Mouse (Mus musculus): Measurements from ENCODE around the gene Igsf8.

Gene Igsf8

DNA sequence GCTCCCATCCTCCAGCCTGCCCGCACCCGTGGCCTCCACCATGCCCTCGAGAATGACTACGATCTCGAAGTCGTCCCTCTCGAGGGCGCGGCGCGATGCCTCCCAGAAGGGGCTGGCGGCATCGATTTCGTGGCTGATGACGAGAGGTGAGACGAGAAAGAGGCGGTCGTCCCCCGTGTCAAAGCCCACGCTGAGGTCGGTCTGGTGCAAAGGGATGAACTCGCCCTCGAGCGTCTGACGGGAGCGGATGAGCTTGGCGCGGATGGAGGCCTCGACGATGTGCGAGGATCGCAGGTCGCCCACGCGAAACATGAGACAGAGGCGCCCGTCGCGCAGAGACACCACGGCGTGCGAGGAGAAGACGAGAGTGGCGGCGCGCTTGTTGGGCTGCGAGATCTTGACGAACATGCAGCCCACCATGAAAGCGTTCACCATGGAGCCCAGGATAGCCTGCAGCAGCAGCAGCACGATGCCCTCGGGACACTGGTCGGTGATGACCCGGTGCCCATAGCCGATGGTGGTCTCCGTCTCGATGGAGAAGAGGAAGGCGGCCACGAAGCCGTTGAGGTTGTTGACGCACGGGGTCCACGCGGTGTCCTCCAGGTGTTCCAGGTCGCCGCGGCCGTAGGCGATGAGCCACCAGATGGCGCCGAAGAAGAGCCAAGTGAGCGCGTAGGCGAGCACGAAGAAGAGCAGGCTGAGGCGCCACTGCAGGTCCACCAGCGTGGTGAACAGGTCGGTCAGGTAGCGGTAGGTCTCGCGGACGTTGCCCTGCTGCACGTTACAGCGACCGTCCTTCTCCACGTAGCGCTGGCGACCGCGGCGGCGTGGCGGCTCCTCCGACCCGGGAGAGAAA, 64.5 kb downstream of the Igsf8 start:
- peak; percentile 83 to 87 for DNase-seq

DNA sequence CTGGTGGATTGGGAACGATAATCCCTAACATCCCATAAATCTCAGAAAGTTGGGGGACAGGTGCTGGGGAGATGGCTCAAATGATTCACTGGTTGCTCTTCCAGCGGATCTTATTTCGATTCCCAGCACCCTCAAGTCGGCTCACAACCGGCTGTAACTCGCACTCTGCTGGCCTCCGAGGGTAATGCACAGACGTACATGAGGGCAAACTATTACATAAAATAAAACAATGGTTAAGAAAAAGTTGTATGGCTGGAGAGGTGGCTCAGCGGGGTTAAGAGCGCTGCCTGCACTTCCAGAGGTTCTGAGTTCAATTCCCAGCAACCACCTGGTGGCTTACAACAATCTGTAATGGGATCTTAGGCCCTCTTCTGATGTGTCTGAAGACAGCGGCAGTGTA, 65.2 kb downstream of the Igsf8 start:
- no peak for DNase-seq

DNA sequence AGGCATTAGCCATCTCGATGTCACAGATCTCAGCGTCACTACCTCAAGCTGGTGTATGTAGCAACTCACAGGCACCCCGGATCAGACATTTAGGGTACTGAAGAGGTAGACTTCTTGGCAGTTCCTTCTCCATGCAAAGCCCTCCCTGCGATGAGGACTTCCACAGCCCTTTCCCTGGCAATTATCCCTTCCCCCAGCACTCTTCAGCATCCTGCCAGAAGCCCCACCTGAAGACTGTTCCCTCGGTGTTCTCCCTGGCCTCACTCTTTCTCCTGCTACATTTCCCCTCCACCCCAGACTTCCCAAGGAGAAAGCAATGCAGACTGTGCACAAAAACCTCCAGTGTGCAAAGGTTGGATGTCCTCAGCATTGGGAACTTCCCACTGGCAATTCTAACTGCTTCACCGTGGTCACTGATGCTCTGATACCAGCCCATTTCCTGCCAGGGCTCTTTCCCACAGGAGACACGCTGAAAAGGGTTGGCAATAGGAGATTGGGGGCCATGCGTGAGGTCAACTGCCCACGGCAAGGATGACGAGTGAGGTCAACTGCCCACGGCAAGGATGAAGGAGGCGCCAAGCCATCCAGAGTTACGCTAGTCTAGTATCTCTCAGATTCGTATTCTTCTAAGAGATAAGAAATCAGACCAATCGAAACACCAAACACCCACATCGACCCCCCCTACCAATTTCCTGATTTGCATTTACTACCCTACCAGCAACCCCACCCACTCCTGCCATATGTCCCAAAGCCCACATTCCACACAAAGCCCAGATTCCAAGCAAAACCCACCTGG, 66.0 kb downstream of the Igsf8 start:
- DNase-seq, result no peak

DNA sequence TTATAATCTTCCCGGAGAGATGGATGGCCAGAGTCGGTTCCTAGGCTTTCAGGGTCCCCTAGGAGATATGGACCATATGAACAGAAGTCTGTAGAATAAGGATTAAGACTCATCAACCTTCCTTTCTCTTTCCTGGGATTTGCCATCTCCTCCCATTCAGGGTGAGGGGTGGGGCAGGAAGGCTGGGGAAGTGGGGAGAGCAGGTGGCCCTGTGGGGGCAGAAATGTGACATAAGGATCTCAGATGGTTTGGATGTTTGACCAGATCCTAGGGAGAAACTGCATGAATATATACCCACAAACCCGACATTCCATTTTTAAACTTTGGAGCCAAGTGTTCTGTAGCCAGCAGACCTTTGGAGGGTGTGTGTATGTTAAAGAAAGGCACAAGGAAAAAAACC, 66.6 kb downstream of the Igsf8 start:
- no peak for DNase-seq

DNA sequence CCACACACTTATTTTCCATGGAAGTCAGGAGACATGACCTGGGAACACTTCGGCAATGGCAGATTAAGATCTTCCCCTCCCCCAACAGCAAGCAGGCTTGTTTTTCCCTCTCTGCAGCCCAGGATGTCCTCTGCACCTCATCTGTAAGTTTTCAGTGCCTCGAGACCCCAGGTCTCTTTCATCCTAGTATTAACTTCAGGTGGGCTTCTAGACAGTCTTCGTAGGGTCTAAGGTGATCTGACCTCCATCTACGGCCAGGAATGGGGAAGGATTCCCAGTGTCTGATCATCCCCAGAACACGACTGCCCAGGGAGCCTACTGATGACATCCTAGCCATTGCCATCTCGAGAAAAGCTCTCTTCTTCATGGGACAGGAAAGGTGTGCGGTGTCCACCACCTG, 67.0 kb downstream of the Igsf8 start:
- no peak for DNase-seq

DNA sequence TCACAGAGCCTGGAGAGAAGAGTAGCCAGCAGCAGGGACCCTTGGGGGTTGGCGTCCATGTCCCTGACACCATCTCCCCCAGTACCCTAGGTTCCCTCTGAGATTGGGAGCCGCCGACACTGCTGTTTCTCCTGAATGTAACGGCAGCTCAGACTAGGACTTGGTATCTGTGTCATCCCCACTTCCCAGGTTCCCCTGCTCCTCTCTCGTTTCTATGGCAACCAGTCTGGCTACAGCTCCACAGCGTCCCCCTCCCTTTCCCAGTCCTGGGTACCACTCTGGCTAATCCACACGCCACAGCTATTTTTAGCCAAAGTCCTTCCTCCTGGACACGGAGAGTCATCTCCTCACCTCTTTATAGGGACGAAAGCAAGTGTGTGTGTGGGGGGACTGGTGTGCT, 67.7 kb downstream of the Igsf8 start, which contains the start of gene Kcnj9:
Gene Kcnj9 (minus strand): TSS at position 188 of the 400 bp plus-strand sequence.
- no peak for DNase-seq

DNA sequence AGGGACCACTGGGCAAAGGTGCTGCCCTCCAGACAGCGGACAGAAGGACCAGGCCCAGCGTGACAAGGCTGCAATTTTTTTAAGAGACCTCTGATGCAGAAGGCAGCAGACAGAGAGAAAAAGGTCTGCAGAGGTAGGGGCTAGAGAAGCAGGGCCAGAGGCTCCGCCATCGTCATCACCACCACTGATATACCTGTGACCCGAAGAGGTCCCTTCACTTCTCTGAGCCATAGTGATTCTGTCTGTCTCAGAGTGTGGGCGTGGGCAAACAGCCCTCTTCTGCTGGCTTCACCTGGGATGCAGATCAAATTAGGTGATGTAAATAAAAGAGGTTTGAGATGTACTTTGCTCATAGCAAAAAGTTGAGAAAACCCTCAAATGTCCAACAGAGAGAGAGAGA, 68.2 kb downstream of the Igsf8 start:
- DNase-seq, result no peak

DNA sequence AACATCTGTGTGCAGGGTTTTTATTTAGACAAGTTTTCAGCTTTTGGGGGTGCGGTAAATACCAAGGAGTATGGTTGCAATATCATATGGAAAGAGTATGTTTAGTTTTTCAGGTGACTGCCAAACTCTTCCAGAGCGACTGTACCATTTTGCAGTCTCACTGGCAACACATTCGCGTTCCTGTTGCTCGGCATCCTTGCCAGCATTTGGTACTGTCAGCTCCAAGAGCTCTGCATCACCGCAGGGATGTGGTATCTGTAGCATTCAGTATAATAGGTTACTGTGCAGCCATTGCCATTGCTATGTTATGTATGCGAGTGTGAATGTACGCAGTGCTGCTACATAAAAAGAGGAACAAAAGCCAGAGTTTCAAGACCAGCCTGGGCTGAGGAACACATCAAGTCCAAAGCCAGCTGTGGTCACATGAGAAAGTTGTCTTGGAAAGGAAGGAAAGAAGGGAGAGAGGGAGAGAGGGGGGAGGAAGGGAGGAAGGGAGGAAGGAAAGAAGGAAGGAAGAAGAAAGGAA, 70.0 kb downstream of the Igsf8 start:
- no peak for DNase-seq

DNA sequence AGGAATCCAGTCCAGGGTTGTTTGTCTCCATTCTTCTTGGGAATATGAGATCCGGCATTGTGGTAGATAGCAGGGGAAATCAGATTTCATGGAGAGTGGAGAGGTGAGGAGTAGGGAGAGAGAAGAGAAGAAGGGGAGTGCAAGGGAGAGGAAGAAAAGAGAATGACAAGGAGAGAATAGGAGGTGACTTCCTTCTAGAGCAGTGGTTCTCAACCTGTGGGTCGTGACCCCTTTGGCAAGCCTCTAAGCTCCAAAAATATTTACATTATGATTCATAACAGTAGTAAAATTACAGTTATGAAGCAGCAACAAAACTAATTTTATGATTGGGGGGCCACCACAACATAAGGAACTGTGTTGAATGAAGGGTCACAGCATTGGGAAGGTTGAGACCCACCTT, 71.5 kb downstream of the Igsf8 start:
- DNase-seq, result no peak

DNA sequence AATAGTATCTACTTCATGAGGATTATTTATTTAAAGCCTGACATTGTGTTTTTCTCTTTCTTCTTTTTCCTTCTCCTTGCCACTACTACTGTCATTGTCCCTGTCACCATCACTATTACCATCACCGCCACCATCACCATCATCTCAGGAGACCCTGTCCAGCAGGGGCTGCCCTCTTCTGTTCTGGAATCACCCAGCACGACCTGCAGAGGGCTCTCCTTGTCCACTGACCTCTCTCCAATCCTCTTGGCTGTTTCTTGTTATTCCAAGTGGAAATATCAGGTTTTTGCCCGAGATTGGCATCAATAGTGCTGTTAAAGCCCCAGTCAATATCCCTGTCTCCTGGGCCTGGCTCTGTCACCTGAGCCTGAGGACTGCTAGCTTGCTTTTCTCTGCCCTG, 72.1 kb downstream of the Igsf8 start:
- peak in 1 of 2 experiments; percentile 49 for DNase-seq

DNA sequence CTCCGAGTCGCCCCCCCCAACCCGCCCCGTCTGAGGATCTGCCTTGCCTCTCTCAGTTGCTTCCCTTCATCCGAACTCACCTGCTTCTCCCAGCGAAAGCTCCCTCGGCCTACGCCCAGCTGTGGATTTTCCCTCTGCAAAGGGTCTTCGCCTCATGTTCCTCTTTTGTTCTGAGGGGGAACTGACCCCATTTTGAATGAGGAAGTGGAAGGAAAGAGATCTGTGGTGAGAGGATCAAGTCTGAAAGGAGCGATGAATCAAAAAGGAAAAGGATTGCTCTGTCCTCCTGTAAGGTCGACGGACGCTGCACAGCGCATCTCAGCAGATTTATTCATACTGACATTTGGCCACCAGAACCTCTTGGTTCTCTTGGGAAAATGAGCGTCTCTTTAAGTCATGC, 74.4 kb downstream of the Igsf8 start:
- DNase-seq, result no peak

DNA sequence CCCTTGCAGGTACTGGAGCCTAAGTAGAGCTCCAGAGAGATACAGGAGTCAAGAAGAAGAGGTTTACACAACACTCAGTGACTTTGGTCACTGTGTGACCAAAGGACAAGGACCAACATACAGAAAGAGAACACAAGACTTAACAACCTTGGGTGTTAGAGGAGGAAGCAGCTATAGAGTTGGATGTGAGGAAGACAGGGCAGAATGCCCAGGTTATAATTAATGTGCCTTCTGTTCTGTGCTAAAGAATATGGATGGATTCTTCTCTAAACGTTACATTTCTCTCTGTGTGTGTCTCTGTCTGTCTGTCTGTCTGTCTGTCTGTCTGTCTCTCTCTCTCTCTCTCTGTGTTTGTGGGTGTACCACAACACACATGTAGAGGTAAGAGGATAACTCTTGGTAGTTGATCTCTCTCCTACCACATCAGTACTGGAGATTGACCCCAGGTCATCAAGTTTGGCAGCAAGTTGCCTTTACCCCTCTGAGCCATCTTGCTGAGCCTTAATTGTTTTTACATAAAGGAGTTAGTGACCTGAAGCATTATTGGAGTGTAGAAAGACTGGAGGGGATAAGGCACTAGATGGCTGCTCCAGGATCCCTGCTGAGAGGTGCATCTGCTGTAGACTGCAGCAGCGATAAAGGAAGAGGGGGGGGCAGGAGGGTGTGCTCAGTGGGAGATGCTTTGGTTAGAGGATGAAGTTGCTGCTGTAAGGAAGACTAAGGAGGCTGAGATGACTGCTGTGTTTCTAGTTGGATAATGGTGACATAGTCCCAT, 76.2 kb downstream of the Igsf8 start:
- DNase-seq, result no peak

DNA sequence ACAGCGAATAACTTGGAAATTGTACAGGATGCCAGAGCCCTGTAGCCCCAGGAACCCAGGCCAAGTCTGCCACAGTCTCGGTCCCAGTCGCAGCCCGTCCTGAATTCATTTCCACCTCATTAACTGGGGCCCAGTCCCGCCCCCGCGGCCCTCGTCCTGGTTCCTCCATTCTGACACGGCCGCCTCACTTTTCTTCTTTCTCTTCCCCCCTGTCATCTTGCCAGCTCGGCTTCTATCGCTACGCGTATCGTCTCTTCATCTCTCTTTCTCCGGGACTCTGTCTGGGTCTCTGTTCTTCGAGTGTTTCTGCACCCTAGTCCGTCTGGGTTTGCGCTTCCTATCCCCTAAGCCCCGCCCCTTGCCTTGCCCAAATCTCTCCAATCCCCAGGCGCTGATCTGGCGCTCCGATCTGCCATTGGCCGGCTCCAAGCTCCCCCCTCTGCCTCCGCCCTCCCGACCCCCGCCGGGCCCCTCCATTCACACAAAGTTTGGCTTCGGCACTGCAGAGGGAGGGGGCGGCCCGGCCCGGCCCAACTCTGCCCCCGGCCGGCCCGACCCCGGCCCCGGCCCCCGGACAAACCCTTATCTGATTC, 79.4 kb downstream of the Igsf8 start, which contains the start of gene Kcnj10:
Gene Kcnj10 (plus strand): TSS at position 482 of the 593 bp plus-strand sequence.
- peak; percentile 83 to 90 for DNase-seq

DNA sequence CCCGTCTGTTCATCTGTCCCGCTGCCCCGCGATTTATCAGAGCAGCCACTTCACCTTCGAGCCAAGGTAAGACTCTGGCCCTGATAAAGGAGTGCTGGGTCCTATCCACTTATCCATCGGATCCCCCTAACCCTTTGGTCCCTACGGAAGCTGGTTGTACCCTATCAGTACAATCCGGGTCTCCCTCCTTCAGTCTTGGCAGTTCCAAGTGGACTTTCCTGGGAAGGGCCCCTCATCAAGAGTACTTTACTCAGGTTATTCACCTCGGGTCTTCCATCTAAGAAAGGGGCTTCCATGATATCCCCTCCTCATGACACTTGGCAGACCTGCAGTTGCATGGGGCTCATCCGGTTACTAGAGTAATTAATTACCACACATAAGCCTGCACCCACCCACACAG, 79.9 kb downstream of the Igsf8 start:
- no peak for DNase-seq

DNA sequence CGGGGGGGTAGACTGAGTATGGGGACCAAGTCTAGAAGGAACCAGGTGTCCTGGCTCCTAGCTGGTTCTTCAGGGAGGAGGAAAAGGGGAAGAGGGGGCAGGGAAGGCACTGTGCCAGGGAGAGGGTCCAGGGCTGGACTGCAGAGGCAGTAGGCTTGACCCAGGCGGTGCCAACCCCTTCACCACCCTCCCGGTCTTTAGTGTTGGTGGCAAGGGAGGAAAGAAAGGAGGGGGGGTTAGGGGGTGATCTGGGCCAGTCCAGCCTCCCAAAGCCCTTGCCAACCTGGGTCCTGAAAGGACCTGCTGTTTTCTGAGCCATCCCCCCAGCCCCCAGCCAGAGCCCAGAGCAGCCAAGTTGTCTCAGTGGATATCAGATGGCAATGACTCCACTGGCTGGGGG, 81.3 kb downstream of the Igsf8 start:
- no peak for DNase-seq

DNA sequence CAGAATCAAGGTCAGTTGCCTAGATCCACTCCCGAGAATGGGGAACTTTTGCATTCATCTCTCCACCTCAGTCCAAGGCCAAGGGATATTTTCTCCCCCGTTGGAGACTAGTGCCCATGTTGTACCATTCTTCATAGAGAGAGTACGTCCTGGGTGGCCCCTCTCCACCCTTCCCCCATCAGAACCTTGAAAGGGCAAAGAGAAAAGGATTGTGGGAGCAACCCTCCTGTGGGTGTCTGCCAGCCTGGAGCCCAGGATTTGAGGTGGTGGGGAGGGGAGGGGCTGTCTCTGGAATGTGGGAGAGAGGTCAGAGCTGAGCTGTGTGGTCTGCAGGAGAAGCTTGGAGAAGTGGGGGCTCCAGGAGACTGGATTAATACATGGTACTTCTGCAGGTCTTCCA, 82.5 kb downstream of the Igsf8 start:
- no peak for DNase-seq

DNA sequence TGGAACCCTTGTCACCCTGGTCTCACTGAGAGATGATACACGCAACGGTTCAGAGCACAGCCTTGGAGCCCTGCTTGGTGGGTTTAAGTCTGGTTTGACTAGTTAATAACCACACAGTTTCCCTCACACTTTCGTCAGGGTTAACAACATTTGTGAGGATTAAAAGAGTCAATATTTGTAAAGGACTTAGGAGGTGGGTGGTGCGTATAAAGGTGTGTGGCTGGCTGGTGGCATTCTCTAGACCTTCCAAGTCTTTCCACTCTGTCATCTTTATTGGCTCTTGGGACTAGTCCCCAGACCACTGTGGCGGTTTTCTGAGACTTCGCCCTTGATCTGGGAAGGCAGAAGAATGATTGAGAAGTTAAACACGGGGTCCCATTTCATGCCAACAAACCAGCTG, 83.4 kb downstream of the Igsf8 start:
- no peak for DNase-seq

DNA sequence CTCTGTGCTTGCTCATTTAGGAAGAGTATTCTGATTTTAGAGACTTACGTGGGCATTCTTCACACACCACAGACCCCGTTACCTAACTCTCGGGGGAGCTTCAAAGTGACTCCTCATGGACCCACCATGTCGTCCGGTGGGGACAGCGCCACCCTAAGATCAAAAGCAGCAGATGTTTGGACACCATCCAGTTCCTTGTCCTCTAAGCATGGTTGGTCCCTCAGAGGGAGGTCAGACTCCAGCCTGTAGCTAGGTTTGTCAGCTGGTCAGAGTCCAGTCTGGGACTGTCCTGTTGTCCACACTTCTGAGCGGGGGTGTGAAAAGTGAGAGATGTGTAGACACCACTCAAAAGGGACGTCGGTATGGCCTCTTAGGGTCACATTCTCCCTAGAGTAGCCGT, 85.3 kb downstream of the Igsf8 start:
- DNase-seq, result no peak

DNA sequence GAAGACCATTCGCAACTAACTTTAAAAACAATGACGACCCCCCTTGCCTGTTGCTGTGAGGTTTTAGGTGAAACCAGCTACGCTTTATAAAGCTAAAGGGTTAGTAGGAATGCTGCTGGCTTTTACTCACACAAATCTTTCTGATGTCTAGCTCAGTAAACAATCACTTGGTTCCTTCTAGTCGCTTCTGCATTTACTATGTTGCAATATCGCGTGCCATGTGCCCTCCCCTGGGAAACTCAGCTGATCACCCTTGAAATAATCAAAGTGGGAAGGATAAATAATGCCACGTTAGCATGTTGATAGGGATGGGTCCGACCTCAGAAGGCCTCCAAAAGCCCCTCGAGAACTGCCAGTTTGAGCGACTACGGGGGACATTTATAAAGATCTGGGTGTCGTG, 85.9 kb downstream of the Igsf8 start:
- no peak for DNase-seq

DNA sequence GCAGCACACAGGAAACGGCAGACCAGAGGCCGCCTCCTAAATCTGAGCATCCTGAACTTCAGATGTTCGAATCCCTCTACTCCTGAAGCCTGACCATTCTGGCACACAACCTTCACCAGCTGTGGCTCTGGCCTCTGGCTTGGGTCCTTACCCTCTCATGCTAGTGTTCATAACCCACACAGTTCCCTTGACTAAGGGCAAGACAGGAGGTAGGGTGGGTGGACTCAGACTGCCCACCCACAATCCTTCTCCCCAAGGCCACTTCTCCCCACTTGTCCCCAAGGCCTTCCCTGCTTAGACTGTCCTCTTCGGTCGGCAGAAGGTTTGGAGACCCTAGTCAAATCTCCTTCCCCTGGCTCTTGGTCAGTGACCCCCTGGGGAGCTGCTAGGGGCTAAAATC, 88.1 kb downstream of the Igsf8 start:
- no peak for DNase-seq

DNA sequence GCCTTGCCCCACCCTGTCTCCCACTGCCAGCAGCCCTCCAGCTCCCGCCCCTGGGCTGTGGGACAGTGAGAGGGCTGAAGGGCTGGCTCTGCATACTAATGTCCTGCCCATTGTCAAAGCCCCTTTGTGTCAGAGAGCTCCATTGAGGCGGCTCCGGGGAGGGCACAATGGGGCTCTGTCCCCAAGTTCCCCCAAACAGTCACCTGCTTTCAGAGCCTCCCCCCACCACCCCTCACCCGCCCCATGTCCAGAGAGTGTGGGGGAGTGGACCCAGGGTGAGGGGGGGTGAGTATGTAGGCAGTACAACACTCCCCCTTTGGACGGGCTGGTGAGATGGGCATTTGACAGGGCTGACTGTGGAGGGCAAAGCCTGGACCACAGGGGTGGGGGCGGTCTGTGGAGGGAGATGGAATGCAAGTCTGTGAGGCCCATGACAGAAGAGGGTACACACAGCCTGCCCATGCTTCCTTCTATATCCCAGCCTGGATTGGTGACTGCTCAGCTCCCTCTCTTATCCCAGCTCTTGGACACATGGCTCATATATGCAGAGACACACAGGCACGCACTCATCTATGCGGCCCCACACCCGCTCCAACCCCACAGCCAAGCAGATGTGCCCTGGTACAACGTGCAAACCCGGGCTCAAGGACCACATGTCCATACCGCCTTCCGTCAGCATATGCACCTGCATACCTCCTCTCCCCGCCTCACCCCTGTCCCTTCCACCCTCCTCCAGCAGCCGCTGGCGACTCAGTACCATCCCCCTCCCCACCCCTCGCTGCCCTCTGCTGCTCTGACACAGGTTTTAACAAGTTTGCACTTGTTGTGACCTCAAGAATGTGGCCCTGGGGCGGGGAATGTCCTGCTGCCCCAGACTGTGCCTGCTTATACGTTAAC, 88.7 kb downstream of the Igsf8 start:
- DNase-seq, result peak; percentile 86 to 94

DNA sequence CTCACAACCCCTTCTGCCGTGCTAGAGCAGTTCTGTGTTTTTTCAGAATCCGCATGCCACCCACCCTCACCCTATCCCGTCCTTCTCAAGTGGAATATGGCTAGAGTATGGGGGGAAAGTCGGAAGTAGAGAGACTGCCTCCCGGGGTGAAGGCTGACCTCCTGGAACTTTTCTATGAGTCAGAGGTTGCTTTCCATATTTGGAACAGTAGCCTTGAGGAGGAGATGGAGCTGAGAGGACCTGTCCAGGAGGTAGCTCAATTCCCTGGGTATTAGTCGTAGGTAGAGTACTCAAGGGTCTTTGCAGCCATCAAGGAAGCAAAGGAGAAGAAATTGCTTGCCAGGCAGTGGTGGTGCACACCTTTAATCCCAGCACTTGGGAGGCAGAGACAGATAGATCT, 90.6 kb downstream of the Igsf8 start:
- DNase-seq, result no peak
